Mouse (Mus musculus) intestine, embryonic 15.5 days (tissue): Measurements from ENCODE around the gene Wnt10b. TPM values are rescaled to one million over a fixed set of nuclear protein-coding genes. Genes with fewer than 3 reads are reported as not detected.
"Not testable (repeated sequence)": the region's sequence is repeated elsewhere in the genome, so short reads cannot be mapped to it uniquely, and the experiment has no call there.

ENCODE experiments used
- ATAC-seq: fragments of 200-750 bp; cut with Nextera tagmentation; 2 replicates; pipeline ENCODE4 v1.8.0; 2017; ENCODE audit warnings: moderate TSS enrichment, moderate library complexity
- H3K27ac ChIP-seq: fragments of 300-500 bp; sonication (generic); 2 replicates; pipeline ENCODE4 v1.5.1; 2015; ENCODE audit warnings: mild to moderate bottlenecking, inconsistent platforms
- H3K27me3 ChIP-seq: fragments of 300-500 bp; sonication (generic); replicated peaks from 2 replicates; pipeline ENCODE4 v1.6.1; 2015; ENCODE audit warnings: inconsistent platforms
- H3K36me3 ChIP-seq: fragments of 300-500 bp; sonication (generic); 2 replicates; pipeline ENCODE4 v1.6.1; 2015; ENCODE audit warnings: inconsistent platforms
- H3K4me1 ChIP-seq: fragments of 300-500 bp; sonication (generic); replicated peaks from 2 replicates; pipeline ENCODE4 v1.6.1; 2015; ENCODE audit warnings: inconsistent platforms
- H3K4me2 ChIP-seq: fragments of 300-500 bp; sonication (generic); replicated peaks from 2 replicates; pipeline ENCODE4 v1.6.1; 2015; ENCODE audit warnings: mild to moderate bottlenecking, inconsistent platforms
- H3K4me3 ChIP-seq: fragments of 300-500 bp; sonication (generic); replicated peaks from 2 replicates; pipeline ENCODE4 v1.5.1; 2015; ENCODE audit warnings: inconsistent platforms
- H3K9ac ChIP-seq: fragments of 300-500 bp; sonication (generic); 2 replicates; pipeline ENCODE4 v1.6.1; 2015; ENCODE audit warnings: inconsistent platforms
- H3K9me3 ChIP-seq: fragments of 300-500 bp; sonication (generic); 2 replicates; pipeline ENCODE4 v1.6.1; 2016; ENCODE audit warnings: inconsistent platforms
- WGBS: fragments of 180-500 bp; shearing (Covaris S2); methylation state at CpG from one replicate; pipeline ENCODE4 v1.1.7; 2015; 5-methylcytosine and 5-hydroxymethylcytosine counted together
- polyA plus RNA-seq: library from polyadenylated mRNA; unstranded; fragments of >200 nt; fragmentation: Nextera tagmentation; extraction: Ambion mirVana; gene quantifications from 2 replicates; pipeline ENCODE4 v1.2.1, GENCODE M21; 2015

Wnt10b gene
- polyA plus RNA-seq, 1 experiment from 2014 or later, result not detected

GRCm38 (mm10) chr15:98762201-98762621, 15.7 kb downstream of the Wnt10b start:
- Histone ChIP-seq H3K4me2 (peak overlapping the region; percentile 81), H3K4me3 (peak overlapping the region; percentile 98), H3K4me1 (peaks cover 17% of the 10 kb centered on the region), H3K9ac (peak overlapping the region; percentile 81), H3K36me3 (peaks cover 5% of the 10 kb centered on the region; the same call in 1 of the 2 replicates), H3K27me3 (0 out of 2 replicates have a peak, but pooled peaks cover 6% of the 10 kb centered on the region), H3K9me3 (no peaks in the 10 kb centered on the region), H3K27ac (peak overlapping the region; percentile 67)
- peak; percentile 90 for ATAC-seq
- under 1% methylated on average over 23 of the region's 24 CpGs for WGBS

DNA sequence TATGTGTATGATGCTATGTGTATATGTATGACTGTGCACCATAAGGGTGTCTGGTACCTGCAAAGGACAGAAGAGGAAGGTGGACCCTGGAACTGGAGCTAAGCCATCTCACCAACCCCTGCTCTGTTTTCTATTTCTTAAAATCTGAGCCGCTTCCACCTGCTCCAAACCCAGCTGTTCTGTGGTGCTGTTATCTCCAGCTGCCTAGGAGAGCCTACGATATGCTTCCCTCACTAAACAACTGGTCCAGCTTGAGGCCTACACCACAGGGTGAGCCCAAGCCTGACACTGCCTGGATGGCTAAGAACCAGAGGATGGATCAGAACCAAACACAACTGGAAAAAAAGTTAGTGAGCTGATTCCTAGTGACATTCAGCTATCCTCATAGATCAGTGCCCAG, 23.8 kb downstream of the Wnt10b start:
- H3K36me3 ChIP-seq, result peaks cover 9% of the 10 kb centered on the region; the same call in 1 of the 2 replicates
- no peaks in the 10 kb centered on the region for H3K27me3 ChIP-seq
- H3K9ac ChIP-seq, result no peak overlapping the region
- no peak overlapping the region for H3K27ac ChIP-seq
- no peak overlapping the region for H3K4me2 ChIP-seq
- no peak overlapping the region for H3K4me3 ChIP-seq
- no peak for ATAC-seq
- H3K9me3 ChIP-seq, result no peaks in the 10 kb centered on the region
- 0 out of 2 replicates have a peak, but pooled peaks cover 6% of the 10 kb centered on the region for H3K4me1 ChIP-seq
- WGBS, result 84% methylated on average over 2 of the region's 2 CpGs

DNA sequence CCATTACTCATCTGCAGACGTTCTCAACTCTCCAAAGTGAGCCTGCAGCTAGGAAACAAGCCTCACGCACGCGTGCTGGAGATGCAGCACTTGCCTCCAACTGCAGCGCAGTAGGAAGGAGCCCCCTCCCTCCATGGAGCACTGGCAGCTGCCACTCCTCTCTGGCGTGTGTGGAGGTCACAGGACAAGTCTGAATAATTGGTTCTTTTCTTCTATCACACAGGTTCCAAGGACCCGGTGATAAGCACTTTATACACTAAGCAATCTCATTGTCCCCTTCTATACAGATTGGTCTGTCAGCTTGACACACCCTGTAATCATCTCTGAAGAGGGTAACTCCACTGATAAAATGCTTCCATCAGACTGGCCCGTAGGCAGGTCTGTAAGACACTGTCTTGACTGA, 24.9 kb downstream of the Wnt10b start:
- 0 out of 2 replicates have a peak, but pooled peaks cover 6% of the 10 kb centered on the region for H3K4me1 ChIP-seq
- 52% methylated on average over 8 of the region's 8 CpGs for whole genome bisulfite sequencing
- H3K27me3 ChIP-seq, result no peaks in the 10 kb centered on the region
- no peaks in the 10 kb centered on the region for H3K9me3 ChIP-seq
- no peak overlapping the region for H3K9ac ChIP-seq
- H3K4me2 ChIP-seq, result no peak overlapping the region
- no peak overlapping the region for H3K27ac ChIP-seq
- peak; percentile 75 for ATAC-seq
- 0 out of 2 replicates have a peak, but pooled peaks cover 5% of the 10 kb centered on the region for H3K36me3 ChIP-seq
- no peak overlapping the region for H3K4me3 ChIP-seq

- no peak for ATAC-seq
- Histone ChIP-seq H3K4me1 (peaks cover 6% of the 10 kb centered on the region; the same call in 1 of the 2 replicates), H3K4me3 (no peak overlapping the region), H3K4me2 (no peak overlapping the region), H3K27me3 (no peaks in the 10 kb centered on the region), H3K9ac (no peak overlapping the region), H3K36me3 (0 out of 2 replicates have a peak, but pooled peaks cover 5% of the 10 kb centered on the region), H3K27ac (no peak overlapping the region), H3K9me3 (no peaks in the 10 kb centered on the region)
- WGBS, result 96% methylated on average over 2 of the region's 2 CpGs
Measured at GRCm38 (mm10) chr15:98749093-98749492, 28.9 kb downstream of the Wnt10b start.

DNA sequence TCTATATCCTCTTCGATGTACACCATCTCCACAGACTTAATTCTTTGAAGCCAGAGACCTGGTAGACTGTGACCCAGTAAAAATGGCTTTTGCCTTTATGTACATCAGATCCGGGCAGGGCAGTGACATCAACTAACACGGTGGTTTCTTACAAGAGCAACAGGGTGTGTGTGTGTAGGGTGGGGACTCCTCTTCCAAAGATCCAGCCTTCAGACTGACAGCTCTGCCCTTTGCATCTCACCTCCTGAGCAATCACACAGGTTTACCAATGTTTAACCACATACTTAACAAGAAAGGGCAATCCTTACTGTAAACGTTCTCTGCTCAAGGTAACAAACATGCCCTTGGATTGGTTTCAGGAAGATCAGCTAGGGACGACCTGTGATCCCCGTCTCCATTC, 30.7 kb downstream of the Wnt10b start:
- Histone ChIP-seq H3K27ac (no peak overlapping the region), H3K9me3 (no peaks in the 10 kb centered on the region), H3K4me3 (no peak overlapping the region), H3K9ac (no peak overlapping the region), H3K36me3 (peaks cover 7% of the 10 kb centered on the region; the same call in 1 of the 2 replicates), H3K27me3 (no peaks in the 10 kb centered on the region), H3K4me2 (no peak overlapping the region), H3K4me1 (peaks cover 6% of the 10 kb centered on the region; the same call in 1 of the 2 replicates)
- 67% methylated on average over 6 of the region's 6 CpGs for WGBS
- ATAC-seq, result peak; percentile 64

- Histone ChIP-seq H3K27me3 (no peaks in the 10 kb centered on the region), H3K9ac (no peak overlapping the region), H3K4me2 (no peak overlapping the region), H3K9me3 (no peaks in the 10 kb centered on the region), H3K36me3 (peaks cover 10% of the 10 kb centered on the region; the same call in 1 of the 2 replicates), H3K4me3 (no peak overlapping the region), H3K4me1 (peaks cover 6% of the 10 kb centered on the region; the same call in 1 of the 2 replicates), H3K27ac (no peak overlapping the region)
- 75% methylated on average over 10 of the region's 10 CpGs for WGBS
- no peak for ATAC-seq
Measured at GRCm38 (mm10) chr15:98746344-98746965, 31.5 kb downstream of the Wnt10b start.

DNA sequence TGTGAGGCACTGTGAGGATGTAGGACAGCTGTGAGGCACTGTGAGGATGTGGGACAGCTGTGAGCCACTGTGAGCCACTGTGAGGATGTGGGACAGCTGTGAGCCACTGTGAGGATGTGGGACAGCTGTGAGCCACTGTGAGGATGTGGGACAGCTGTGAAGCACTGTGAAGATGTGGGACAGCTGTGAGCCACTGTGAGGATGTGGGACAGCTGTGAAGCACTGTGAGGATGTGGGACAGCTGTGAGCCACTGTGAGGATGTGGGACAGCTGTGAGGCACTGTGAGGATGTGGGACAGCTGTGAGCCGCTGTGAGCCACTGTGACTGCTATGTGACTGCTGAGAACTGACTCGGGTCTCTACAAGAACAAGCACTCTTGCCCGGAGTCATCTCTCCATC, 34.1 kb downstream of the Wnt10b start:
- H3K4me3 ChIP-seq, H3K4me1 ChIP-seq, H3K27me3 ChIP-seq, H3K27ac ChIP-seq, H3K9ac ChIP-seq, H3K9me3 ChIP-seq, H3K4me2 ChIP-seq, ATAC-seq: not testable (repeated sequence)
- 82% methylated on average over 3 of the region's 3 CpGs for WGBS
- H3K36me3 ChIP-seq, result peaks cover 19% of the 10 kb centered on the region

- Histone ChIP-seq H3K36me3 (peaks cover 23% of the 10 kb centered on the region), H3K4me1 (peaks cover 6% of the 10 kb centered on the region; the same call in 1 of the 2 replicates)
Measured at GRCm38 (mm10) chr15:98742766-98743428, 35.1 kb downstream of the Wnt10b start.

GRCm38 (mm10) chr15:98740219-98740618, 37.7 kb downstream of the Wnt10b start:
- Histone ChIP-seq H3K4me3 (no peak overlapping the region), H3K4me2 (no peak overlapping the region), H3K27ac (no peak overlapping the region), H3K27me3 (no peaks in the 10 kb centered on the region), H3K9me3 (no peaks in the 10 kb centered on the region), H3K36me3 (peaks cover 38% of the 10 kb centered on the region), H3K9ac (no peak overlapping the region), H3K4me1 (no peaks in the 10 kb centered on the region)
- no peak for ATAC-seq
- WGBS, result 86% methylated on average over 8 of the region's 8 CpGs

More at GRCm38 (mm10) chr15:98742766-98743428, 35.1 kb downstream of the Wnt10b start:
- Histone ChIP-seq H3K4me3 (no peak overlapping the region), H3K27ac (no peak overlapping the region), H3K9ac (no peak overlapping the region), H3K27me3 (no peaks in the 10 kb centered on the region), H3K4me2 (no peak overlapping the region), H3K9me3 (no peaks in the 10 kb centered on the region)
- no peak for ATAC-seq
- WGBS, result 82% methylated on average over 8 of the region's 8 CpGs

DNA sequence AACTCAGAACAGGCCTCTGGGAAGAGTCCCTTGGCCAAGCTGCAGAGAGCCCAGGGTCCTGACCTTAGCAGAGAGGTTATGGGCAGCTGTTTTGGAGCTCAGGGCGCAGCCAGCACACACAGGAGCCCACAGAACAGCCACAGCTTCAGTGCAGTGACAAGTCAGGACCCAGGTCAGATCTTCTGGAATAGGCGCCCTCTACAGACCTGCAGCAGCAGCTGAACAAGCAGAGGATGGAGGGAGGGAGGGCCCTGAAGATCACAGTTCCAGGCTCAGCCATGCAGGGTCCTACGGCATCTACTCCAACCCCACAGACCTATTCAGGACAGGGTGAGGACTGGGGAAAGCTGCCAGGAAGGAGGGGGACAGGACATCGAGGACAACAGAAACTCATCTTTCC, 39.2 kb downstream of the Wnt10b start:
- no peak overlapping the region for H3K4me2 ChIP-seq
- peaks cover 38% of the 10 kb centered on the region for H3K36me3 ChIP-seq
- no peak overlapping the region for H3K27ac ChIP-seq
- no peaks in the 10 kb centered on the region for H3K27me3 ChIP-seq
- WGBS, result 75% methylated on average over 4 of the region's 4 CpGs
- no peak for ATAC-seq
- peaks cover 5% of the 10 kb centered on the region; the same call in 1 of the 2 replicates for H3K4me1 ChIP-seq
- H3K9ac ChIP-seq, result no peak overlapping the region
- H3K4me3 ChIP-seq, result no peak overlapping the region
- H3K9me3 ChIP-seq, result no peaks in the 10 kb centered on the region

- Histone ChIP-seq H3K36me3 (peaks cover 38% of the 10 kb centered on the region), H3K4me3 (no peak overlapping the region), H3K9ac (no peak overlapping the region), H3K27ac (no peak overlapping the region), H3K4me1 (peaks cover 7% of the 10 kb centered on the region; the same call in 1 of the 2 replicates), H3K9me3 (no peaks in the 10 kb centered on the region), H3K4me2 (no peak overlapping the region), H3K27me3 (no peaks in the 10 kb centered on the region)
- no peak for ATAC-seq
Measured at GRCm38 (mm10) chr15:98737881-98738280, 40.1 kb downstream of the Wnt10b start.

DNA sequence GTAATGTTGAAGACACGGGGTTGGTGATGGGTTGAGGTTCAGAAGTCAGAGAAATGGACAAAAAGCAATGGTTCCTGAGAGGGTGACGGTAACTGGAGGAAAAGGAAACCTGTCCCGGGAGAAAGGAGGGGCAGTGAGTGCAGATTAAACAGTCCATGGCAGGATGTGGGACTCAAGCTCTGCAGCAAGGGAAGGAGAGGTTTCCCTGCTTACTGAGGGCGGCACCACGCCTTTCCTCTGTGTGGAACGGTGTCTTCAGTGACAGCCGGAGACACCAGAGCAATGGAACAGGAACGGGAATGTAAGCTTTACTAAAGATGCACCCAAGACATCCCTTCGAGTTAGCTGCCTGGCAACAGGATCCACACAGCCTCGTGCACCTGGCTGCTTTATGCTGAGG, 41.4 kb downstream of the Wnt10b start:
- H3K36me3 ChIP-seq, result peaks cover 32% of the 10 kb centered on the region
- no peak overlapping the region for H3K9ac ChIP-seq
- no peak for ATAC-seq
- no peaks in the 10 kb centered on the region for H3K9me3 ChIP-seq
- H3K4me3 ChIP-seq, result no peak overlapping the region
- peaks cover 7% of the 10 kb centered on the region; the same call in 1 of the 2 replicates for H3K4me1 ChIP-seq
- no peaks in the 10 kb centered on the region for H3K27me3 ChIP-seq
- H3K4me2 ChIP-seq, result no peak overlapping the region
- 89% methylated on average over 10 of the region's 10 CpGs for WGBS
- H3K27ac ChIP-seq, result no peak overlapping the region
